Comparison of ENCODE assay signal across 9 mouse cellular contexts in the genomic region with DNA sequence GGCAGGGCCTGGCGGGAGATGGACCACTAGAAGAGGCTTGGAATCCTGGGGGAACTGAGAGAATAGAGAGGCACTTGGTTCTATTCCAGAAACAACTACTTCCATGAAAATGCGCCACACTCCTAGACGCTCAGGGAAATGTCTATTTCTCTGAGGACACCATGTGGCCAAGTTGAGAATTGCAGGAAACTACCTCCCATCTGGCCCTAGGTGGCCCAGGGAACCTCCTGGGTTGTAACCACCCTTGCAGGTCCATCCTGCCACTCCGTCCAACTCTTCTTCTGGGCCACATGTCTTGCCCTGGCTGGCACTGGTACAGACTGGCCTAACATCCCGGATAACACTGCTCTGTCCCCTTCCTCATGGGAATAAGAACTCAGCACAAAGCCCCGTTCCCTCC. TPM values are rescaled to one million over a fixed set of nuclear protein-coding genes. Genes with fewer than 3 reads are reported as not detected.
DNase-seq lines count a peak whose midpoint lies in the region; ATAC-seq and TF ChIP-seq lines count a peak whose summit lies in the region.
"Had no signal": no experiment of that assay in that cellular context is flagged by ENCODE, and none has a peak within 500 bp of the region (broad histone marks: within the 10 kb centered on the region; RNA-seq: fewer than 3 reads in every experiment).

No protein-coding gene starts in this region.

- DNase-seq in 416B (ENCODE audit: low read depth), result peak; percentile 62
- DNase-seq in adrenal gland, adult (ENCODE audit: inconsistent age in 2 of 2, low spot score in 1 of 2), result peak; percentile 71 to 93
- peak; percentile 88 for DNase-seq in embryo, embryonic 10.5 days (ENCODE audit: low spot score)
- peak; percentile 75 for DNase-seq in heart, adult 8-10 months (ENCODE audit: low spot score)
- peak; percentile 68 for DNase-seq in liver, adult 2 months (ENCODE audit: extremely low read depth, low read depth, low spot score)
- DNase-seq in neural tube, embryonic 10.5 days (ENCODE audit: extremely low spot score, low spot score), result peak; percentile 75
- DNase-seq in telencephalon, adult 2 months (ENCODE audit: low read depth, low spot score), result peak; percentile 18

- peak; percentile 66 for TF ChIP-seq CTCF in liver, adult 2 months (IDR thresholded peaks at IDR 0.05; ENCODE audit: low read depth, low read length)

- no peak overlapping the region for H3K9ac ChIP-seq in kidney, embryonic 15.5 days
- H3K9ac ChIP-seq in liver, adult 2 months (ENCODE audit: low read depth, low read length), result peak overlapping the region; percentile 19; the same call in 1 of the 2 replicates

- H3K79me2 ChIP-seq in liver, adult 2 months (ENCODE audit: control insufficient read depth, insufficient read depth, low read length), result no peaks in the 10 kb centered on the region

- no peak overlapping the region for H3K27ac ChIP-seq in kidney, embryonic 15.5 days
- H3K27ac ChIP-seq in liver, adult 2 months (replicated peaks; ENCODE audit: insufficient read depth, low read depth, low read length), result no peak overlapping the region

- H3K9me3 ChIP-seq in kidney, embryonic 15.5 days (replicated peaks), result no peaks in the 10 kb centered on the region

- 0 out of 2 replicates have a peak, but pooled peaks have one; percentile 56 for ATAC-seq in kidney, embryonic 15.5 days (replicated peaks; ENCODE audit: low FRiP score)

- H3K4me2 ChIP-seq in kidney, embryonic 15.5 days, result no peak overlapping the region

- H3K4me1 ChIP-seq in kidney, embryonic 15.5 days, result peaks cover 5% of the 10 kb centered on the region
- H3K4me1 ChIP-seq in liver, adult 2 months (ENCODE audit: control insufficient read depth, insufficient read depth, low read length), result peaks cover 14% of the 10 kb centered on the region

- no peaks in the 10 kb centered on the region for H3K36me3 ChIP-seq in kidney, embryonic 15.5 days
- H3K36me3 ChIP-seq in liver, adult 2 months (ENCODE audit: control insufficient read depth, insufficient read depth, low read length), result no peaks in the 10 kb centered on the region

- WGBS in kidney, embryonic 15.5 days, result 22% methylated on average over 6 of the region's 6 CpGs
- 19% methylated on average over 6 of the region's 6 CpGs for WGBS in liver, adult 2 months

- TF ChIP-seq POLR2A in liver, adult 2 months (IDR thresholded peaks at IDR 0.05; ENCODE audit: extremely low read depth, insufficient read depth, low read length), result no peak

- H3K27me3 ChIP-seq in kidney, embryonic 15.5 days, result peaks cover 33% of the 10 kb centered on the region
- no peaks in the 10 kb centered on the region for H3K27me3 ChIP-seq in liver, adult 2 months (ENCODE audit: control insufficient read depth, insufficient read depth, low read length)

- no peak overlapping the region for H3K4me3 ChIP-seq in kidney, embryonic 15.5 days (replicated peaks)
- no peak overlapping the region for H3K4me3 ChIP-seq in liver, adult 2 months (ENCODE audit: insufficient read depth, low read depth, low read length)

RNA-seq across cellular contexts. Expression of a gene that starts 7.3 kb away (rescaled TPM):
- not detected for total RNA-seq in heart, adult 8-10 months (2022)
- not detected in 2 replicates for polyA plus RNA-seq in kidney, embryonic 15.5 days (2015; fragmentation: Nextera tagmentation; extraction: Ambion mirVana)
- 0.18 and 0.20 TPM in 2 replicates for total RNA-seq in liver, adult 2 months (2014; rRNA removed)
- not detected in 2 replicates for polyA plus RNA-seq in liver, adult 2 months (2012; rRNA removed)
- polyA plus RNA-seq: spleen, adult 2 months had no signal

RNA-seq across cellular contexts. Expression of a gene that starts 24.2 kb away (rescaled TPM):
- total RNA-seq in heart, adult 8-10 months (2022), result under 1 TPM in 3 of 4 experiments, not detected in 1; 0.22 to 0.23 (median 0.22) TPM
- 0.82 and 1.5 TPM in 2 replicates for polyA plus RNA-seq in kidney, embryonic 15.5 days (2015; fragmentation: Nextera tagmentation; extraction: Ambion mirVana)
- 0.07 and 0.09 TPM in 2 replicates for total RNA-seq in liver, adult 2 months (2014; rRNA removed)
- 0.23 and 0.24 TPM in 2 replicates for polyA plus RNA-seq in liver, adult 2 months (2012; rRNA removed)

RNA-seq across cellular contexts. Expression of a gene that starts 43.3 kb away (rescaled TPM):
- total RNA-seq in heart, adult 8-10 months (2022), result not detected
- polyA plus RNA-seq in kidney, embryonic 15.5 days (2015; fragmentation: Nextera tagmentation; extraction: Ambion mirVana), result 0.39 and 0.55 TPM in 2 replicates
- total RNA-seq in liver, adult 2 months (2014; rRNA removed), result 0.74 and 0.81 TPM in 2 replicates
- 0.10 and 0.21 TPM in 2 replicates for polyA plus RNA-seq in liver, adult 2 months (2012; rRNA removed)
- polyA plus RNA-seq: spleen, adult 2 months had no signal

RNA-seq across cellular contexts. Expression of a gene that starts 43.4 kb away (rescaled TPM):
- total RNA-seq in heart, adult 8-10 months (2022), result 10 to 100 TPM; 15.7 to 29.2 (median 22.4) TPM
- 11.4 and 12.2 TPM in 2 replicates for polyA plus RNA-seq in kidney, embryonic 15.5 days (2015; fragmentation: Nextera tagmentation; extraction: Ambion mirVana)
- 17.2 and 18.1 TPM in 2 replicates for total RNA-seq in liver, adult 2 months (2014; rRNA removed)
- 40.3 and 43.8 TPM in 2 replicates for polyA plus RNA-seq in liver, adult 2 months (2012; rRNA removed)

RNA-seq across cellular contexts. Expression of a gene that starts 53.6 kb away (rescaled TPM):
- total RNA-seq in heart, adult 8-10 months (2022), result 1 to 10 TPM; 4.4 to 5.6 (median 5.0) TPM
- 0.70 TPM in 1 of 2 replicates, not detected in the other for polyA plus RNA-seq in kidney, embryonic 15.5 days (2015; fragmentation: Nextera tagmentation; extraction: Ambion mirVana)
- 0.60 and 0.74 TPM in 2 replicates for total RNA-seq in liver, adult 2 months (2014; rRNA removed)
- polyA plus RNA-seq in liver, adult 2 months (2012; rRNA removed), result not detected in 2 replicates

Comparison
In these comparisons a context has a peak if more than half of its experiments do, and no peak if none do; other contexts are left out.
1. DNase-seq: peak in every context shown above with its lines; median percentile 88 in embryo, embryonic 10.5 days; 82 in adrenal gland, adult; 75 in heart, adult 8-10 months; 75 in neural tube, embryonic 10.5 days; 68 in liver, adult 2 months; 62 in 416B; 18 in telencephalon, adult 2 months.